Mouse (Mus musculus) thymus, adult 2 months (tissue): Measurements from ENCODE around the gene Card19. TPM values are rescaled to one million over a fixed set of nuclear protein-coding genes. Genes with fewer than 3 reads are reported as not detected.

ENCODE experiments used
- DNase-seq: peaks from one replicate; pipeline ENCODE4 v3.0.0; 2021
- H3K27ac ChIP-seq: fragments of 200-500 bp; 2 replicates; pipeline ENCODE4 v1.5.1; 2012; ENCODE audit warnings: low read length, control low read depth; ENCODE audit not compliant: control insufficient read depth, insufficient read depth
- H3K27me3 ChIP-seq: fragments of 200-500 bp; 2 replicates; pipeline ENCODE4 v1.6.1; 2012; ENCODE audit warnings: mild to moderate bottlenecking, low read length, moderate library complexity, mixed read lengths; ENCODE audit not compliant: control insufficient read depth, insufficient read depth
- H3K36me3 ChIP-seq: fragments of 200-500 bp; 2 replicates; pipeline ENCODE4 v1.6.1; 2012; ENCODE audit warnings: mild to moderate bottlenecking, low read length, moderate library complexity; ENCODE audit not compliant: control insufficient read depth, insufficient read depth
- H3K4me1 ChIP-seq: fragments of 200-500 bp; replicated peaks from 2 replicates; pipeline ENCODE4 v1.6.1; 2012; ENCODE audit warnings: low read length; ENCODE audit not compliant: control insufficient read depth, insufficient read depth
- H3K4me3 ChIP-seq: fragments of 200-500 bp; 2 replicates; pipeline ENCODE4 v1.5.1; 2012; ENCODE audit warnings: mild to moderate bottlenecking, low read length, control low read depth, moderate library complexity; ENCODE audit not compliant: control insufficient read depth, insufficient read depth
- CTCF ChIP-seq: fragments of 200-500 bp; IDR thresholded peaks from 2 replicates; pipeline ENCODE4 v1.5.1; 2012; ENCODE audit warnings: mild to moderate bottlenecking, control low read depth, low read length, moderate library complexity, borderline replicate concordance; ENCODE audit not compliant: control insufficient read depth, poor library complexity, insufficient read depth; ENCODE audit errors: extremely low read depth
- POLR2A ChIP-seq: fragments of 200-500 bp; IDR thresholded peaks from 2 replicates; pipeline ENCODE4 v1.6.1; 2012; ENCODE audit warnings: mild to moderate bottlenecking, low read length, control low read depth, moderate library complexity; ENCODE audit not compliant: control insufficient read depth, poor library complexity, insufficient read depth; ENCODE audit errors: extremely low read depth
- WGBS: fragments of 180-500 bp; shearing (Covaris S2); methylation state at CpG from one replicate; pipeline ENCODE4 v1.1.7; 2018; 5-methylcytosine and 5-hydroxymethylcytosine counted together
- polyA plus RNA-seq: library from polyadenylated mRNA; depleted of rRNA; stranded (reverse); fragments of >200 nt; gene quantifications from 2 replicates; pipeline ENCODE4 v1.2.3, GENCODE M21; 2012

Card19 gene
- polyA plus RNA-seq, 1 experiment = 86.2 TPM

DNA sequence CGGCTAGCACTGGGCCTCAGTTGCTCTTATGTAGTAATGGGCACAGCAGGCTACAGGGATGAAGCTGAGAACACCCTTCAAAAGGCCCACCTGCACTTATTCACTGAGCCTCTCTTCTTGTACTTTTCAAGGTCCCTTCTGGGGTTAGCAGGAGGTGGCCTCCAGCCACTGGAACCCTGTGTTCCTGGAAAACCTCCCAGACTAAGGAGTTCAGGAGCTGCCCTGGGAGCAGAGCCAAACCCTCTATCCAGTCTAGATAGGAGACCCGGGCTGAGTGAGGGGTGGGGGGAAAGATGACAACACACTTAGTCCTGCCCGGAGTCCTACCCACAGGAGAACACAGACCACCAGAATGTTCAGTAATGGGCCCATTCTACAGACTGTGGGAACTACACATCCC is 30.2 kb upstream of the Card19 start:
- Histone ChIP-seq H3K4me1 (peaks cover 49% of the 10 kb centered on the region), H3K27ac (no peak overlapping the region), H3K27me3 (no peaks in the 10 kb centered on the region), H3K4me3 (no peak overlapping the region), H3K36me3 (no peaks in the 10 kb centered on the region)
- no peak for TF ChIP-seq POLR2A
- TF ChIP-seq CTCF = no peak
- 87% methylated on average over 3 of the region's 3 CpGs for WGBS
- no peak for DNase-seq

DNA sequence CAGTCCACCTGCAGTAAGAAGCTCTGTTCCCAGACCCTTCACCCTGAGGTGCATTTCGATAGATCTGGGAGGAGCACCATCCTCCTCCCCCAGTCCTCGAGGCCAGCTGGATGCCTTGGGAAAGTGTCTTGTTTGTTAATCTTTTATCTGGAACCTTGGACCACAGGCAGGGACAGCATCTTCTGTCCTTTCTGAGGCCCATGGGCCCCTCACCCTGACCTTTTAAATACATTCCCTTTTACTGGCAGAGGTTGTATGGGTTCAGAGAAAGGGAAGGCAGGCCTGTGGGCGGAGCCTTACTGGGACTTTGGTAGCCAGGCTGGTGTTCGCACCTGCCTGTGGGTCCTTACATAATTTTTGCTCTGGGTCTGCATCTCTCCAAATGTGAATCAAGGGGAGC is 29.4 kb upstream of the Card19 start:
- TF ChIP-seq CTCF (no peak), POLR2A (no peak)
- Histone ChIP-seq H3K36me3 (no peaks in the 10 kb centered on the region), H3K4me3 (no peak overlapping the region), H3K4me1 (peaks cover 53% of the 10 kb centered on the region), H3K27me3 (no peaks in the 10 kb centered on the region), H3K27ac (no peak overlapping the region)
- DNase-seq = no peak
- WGBS = 81% methylated on average over 4 of the region's 4 CpGs

DNA sequence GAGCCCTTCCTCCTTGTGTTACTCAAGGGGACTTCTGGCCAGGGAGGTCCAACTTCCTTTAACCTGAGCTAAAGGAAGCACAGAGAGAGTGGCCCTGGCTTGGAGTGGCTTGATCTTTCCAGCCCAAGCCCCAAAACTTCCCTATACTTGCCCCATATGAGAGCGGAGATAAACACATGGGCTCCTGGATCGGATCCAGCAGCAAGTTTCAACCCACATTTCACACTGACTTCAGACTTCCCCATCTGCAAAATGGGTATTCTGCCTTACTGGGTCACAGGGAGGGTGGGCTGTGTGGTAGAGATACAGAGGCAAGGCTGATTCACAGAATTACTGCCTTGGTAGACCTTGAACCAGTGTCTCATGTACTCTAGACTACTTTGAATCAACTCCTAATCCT is 27.7 kb upstream of the Card19 start:
- TF ChIP-seq POLR2A = no peak
- peaks cover 49% of the 10 kb centered on the region for H3K4me1 ChIP-seq
- WGBS = 68% methylated on average over 2 of the region's 2 CpGs
- H3K27ac ChIP-seq = peak overlapping the region; percentile 56; the same call in 1 of the 2 replicates
- DNase-seq = no peak
- H3K36me3 ChIP-seq = no peaks in the 10 kb centered on the region
- no peak overlapping the region for H3K4me3 ChIP-seq
- H3K27me3 ChIP-seq = no peaks in the 10 kb centered on the region

DNA sequence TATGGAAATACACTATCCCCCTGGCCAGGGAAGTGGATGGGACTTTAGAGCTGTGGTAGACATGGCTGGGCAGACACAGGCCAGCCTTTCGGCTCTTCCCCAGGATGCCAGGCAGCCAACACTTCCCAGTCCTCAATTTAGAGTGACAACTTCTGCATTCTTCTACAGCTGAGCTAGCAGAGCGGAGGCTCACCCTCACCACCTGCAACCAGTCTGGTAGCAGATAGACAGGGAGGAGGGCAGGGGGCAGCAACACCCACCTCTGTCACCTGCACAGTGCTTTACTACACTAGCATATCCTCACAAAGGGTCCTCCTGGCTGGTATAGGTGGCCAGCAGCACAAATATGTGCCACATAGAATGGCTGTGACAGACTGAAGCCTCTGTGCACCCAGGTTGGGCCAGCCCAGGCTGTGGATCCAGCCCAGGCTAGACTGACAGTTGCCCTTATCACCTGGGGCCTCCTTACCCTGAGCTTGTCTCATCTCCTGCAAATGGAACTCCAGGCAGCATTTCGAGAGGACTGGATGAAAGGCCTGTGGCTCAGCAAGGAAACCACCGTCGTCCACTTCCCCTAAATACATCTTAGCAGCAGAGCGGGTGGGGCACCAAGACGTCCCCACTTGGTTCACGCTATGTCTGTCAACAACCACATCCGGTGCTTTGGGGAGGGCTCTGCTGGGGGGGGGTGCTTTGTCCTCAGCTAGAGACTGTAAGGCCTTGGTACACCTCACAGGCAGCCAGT is 26.7 kb upstream of the Card19 start:
- H3K36me3 ChIP-seq = no peaks in the 10 kb centered on the region
- peak overlapping the region; percentile 75 for H3K27ac ChIP-seq
- 0 out of 2 replicates have a peak, but pooled peaks have one; percentile 7 for TF ChIP-seq POLR2A
- no peak for TF ChIP-seq CTCF
- peak; percentile 81 for DNase-seq
- peak overlapping the region; percentile 8 for H3K4me3 ChIP-seq
- H3K27me3 ChIP-seq = no peaks in the 10 kb centered on the region
- peaks cover 40% of the 10 kb centered on the region for H3K4me1 ChIP-seq
- 3% methylated on average over 9 of the region's 9 CpGs for WGBS

DNA sequence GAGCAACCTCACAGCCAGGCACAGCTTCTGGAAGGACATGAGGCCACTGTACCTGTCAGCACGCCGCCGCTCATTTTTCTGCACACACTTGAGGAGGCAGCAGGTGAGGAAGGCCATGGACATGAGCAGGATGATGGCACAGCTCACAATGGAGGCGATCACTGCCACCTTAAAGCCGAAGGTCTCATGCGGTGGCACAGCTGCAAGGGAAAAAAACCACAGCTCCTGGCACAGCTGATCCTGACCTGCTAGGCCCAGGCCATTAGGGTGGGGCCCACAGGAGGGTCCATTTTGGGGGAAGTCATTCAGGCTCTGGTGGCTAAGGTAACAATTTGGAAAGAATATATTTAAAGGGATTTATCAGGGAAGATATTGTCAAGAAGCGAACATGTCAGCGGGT is 22.9 kb upstream of the Card19 start:
- no peak for TF ChIP-seq CTCF
- no peak for TF ChIP-seq POLR2A
- WGBS = 86% methylated on average over 8 of the region's 8 CpGs
- Histone ChIP-seq H3K36me3 (no peaks in the 10 kb centered on the region), H3K4me3 (no peak overlapping the region), H3K27me3 (no peaks in the 10 kb centered on the region), H3K27ac (no peak overlapping the region), H3K4me1 (peaks cover 31% of the 10 kb centered on the region)
- no peak for DNase-seq

DNA sequence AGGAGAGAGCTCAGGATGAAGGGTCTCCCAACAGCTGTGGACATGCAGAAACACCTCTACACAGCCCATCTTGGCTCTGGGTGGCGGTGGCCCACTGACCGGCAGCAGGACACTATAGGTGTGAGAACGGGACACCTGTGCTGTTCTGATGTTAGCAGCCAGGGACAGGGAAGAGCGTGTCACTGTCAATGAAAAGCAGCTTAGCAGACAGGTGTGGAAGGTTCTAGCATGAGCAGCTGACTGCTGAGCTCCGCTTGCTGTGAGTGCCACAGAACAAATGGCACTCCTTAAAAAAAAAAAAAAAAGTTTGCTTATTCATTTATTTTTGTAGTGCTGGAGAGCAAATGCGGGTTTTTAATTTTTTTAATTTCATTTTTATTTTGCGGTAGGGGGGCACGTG is 21.8 kb upstream of the Card19 start:
- WGBS = 74% methylated on average over 8 of the region's 8 CpGs
- no peak overlapping the region for H3K4me3 ChIP-seq

DNA sequence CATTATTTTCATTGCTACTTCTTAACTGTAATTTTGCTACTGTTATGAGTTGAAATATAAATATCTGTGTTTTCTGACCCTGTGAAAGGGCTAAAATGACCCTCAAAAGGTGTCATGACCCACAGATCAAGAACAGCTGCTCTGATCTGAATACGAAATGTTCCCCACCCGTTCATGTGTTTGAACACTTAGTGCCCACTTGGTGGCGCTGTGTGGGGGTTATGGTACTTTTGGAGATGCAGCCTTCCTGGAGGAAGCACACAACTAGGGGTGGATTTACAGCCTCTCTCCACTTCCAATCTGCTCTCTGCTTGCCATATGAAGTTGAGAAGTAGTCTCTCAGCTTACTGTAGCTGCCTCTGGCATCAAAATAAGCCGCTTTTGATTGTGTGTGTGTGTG is 18.9 kb upstream of the Card19 start:
- Histone ChIP-seq H3K4me3 (no peak overlapping the region), H3K27ac (no peak overlapping the region), H3K36me3 (no peaks in the 10 kb centered on the region), H3K4me1 (no peaks in the 10 kb centered on the region), H3K27me3 (no peaks in the 10 kb centered on the region)
- no peak for DNase-seq
- TF ChIP-seq POLR2A = no peak
- TF ChIP-seq CTCF = no peak
- 97% methylated on average over 4 of the region's 4 CpGs for WGBS

More for the DNA sequence above, 21.8 kb upstream of the Card19 start:
- no peaks in the 10 kb centered on the region for H3K27me3 ChIP-seq
- no peak overlapping the region for H3K27ac ChIP-seq
- TF ChIP-seq POLR2A = no peak
- TF ChIP-seq CTCF = no peak
- DNase-seq = no peak
- H3K36me3 ChIP-seq = no peaks in the 10 kb centered on the region
- peaks cover 23% of the 10 kb centered on the region for H3K4me1 ChIP-seq
